Mouse (Mus musculus) liver, postnatal 0 days (tissue): Measurements from ENCODE around the gene Jmjd8.

Experiments
- CTCF ChIP-seq: sonication (generic); IDR thresholded peaks from 2 replicates; pipeline ENCODE4 v1.5.1; 2016; ENCODE audit warnings: antibody characterized with exemption, low read depth
- EP300 ChIP-seq: IDR thresholded peaks from 2 replicates; pipeline ENCODE4 v1.6.1; 2016; ENCODE audit warnings: antibody characterized with exemption, low read depth, mild to moderate bottlenecking

DNA sequence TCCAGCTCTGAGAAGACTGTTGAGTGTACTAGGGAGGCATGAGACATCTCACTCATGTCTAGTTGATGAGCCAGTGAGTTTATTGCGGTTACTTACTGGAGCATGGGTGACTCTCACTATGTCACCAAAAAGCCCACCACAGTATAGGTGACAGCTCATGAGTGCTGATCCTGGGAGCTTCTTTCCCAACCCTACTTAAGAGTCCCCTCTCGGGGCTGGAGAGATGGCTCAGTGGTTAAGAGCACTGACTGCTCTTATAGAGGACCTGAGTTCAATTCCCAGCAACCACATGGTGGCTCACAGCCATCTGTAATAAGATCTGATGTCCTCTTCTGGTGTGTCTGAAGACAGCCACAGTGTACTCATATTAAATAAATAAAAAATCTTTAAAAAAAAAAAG, 41.3 kb downstream of the Jmjd8 start:
- TF ChIP-seq CTCF (no peak), EP300 (no peak)
